Mouse (Mus musculus) forebrain, embryonic 10.5 days (tissue): ENCODE measurements around the gene Phactr3. TPM values are rescaled to one million over a fixed set of nuclear protein-coding genes. Genes with fewer than 3 reads are reported as not detected.

Source experiments
- DNase-seq: peaks from one replicate; pipeline ENCODE4 v3.0.0-alpha.2; 2017; ENCODE audit warnings: low spot score; ENCODE audit errors: extremely low spot score
- H3K27ac ChIP-seq: fragments of 300-500 bp; sonication (generic); 2 replicates; pipeline ENCODE4 v1.5.1; 2016; ENCODE audit warnings: mild to moderate bottlenecking
- H3K27me3 ChIP-seq: fragments of 300-500 bp; sonication (generic); 2 replicates; pipeline ENCODE4 v1.6.1; 2016; ENCODE audit warnings: mild to moderate bottlenecking; ENCODE audit not compliant: poor library complexity, severe bottlenecking
- H3K36me3 ChIP-seq: fragments of 300-500 bp; sonication (generic); replicated peaks from 2 replicates; pipeline ENCODE4 v1.6.1; 2016; ENCODE audit warnings: mild to moderate bottlenecking, moderate library complexity
- H3K4me1 ChIP-seq: fragments of 300-500 bp; sonication (generic); 2 replicates; pipeline ENCODE4 v1.6.1; 2016
- H3K4me3 ChIP-seq: fragments of 300-500 bp; sonication (generic); 2 replicates; pipeline ENCODE4 v1.5.1; 2016; ENCODE audit warnings: mild to moderate bottlenecking, moderate library complexity
- H3K9me3 ChIP-seq: fragments of 300-500 bp; sonication (generic); 2 replicates; pipeline ENCODE4 v1.6.1; 2016; ENCODE audit warnings: mild to moderate bottlenecking, moderate library complexity
- WGBS: fragments of 180-500 bp; shearing (Covaris S2); methylation state at CpG from one replicate; pipeline ENCODE4 v1.1.7; 2016; 5-methylcytosine and 5-hydroxymethylcytosine counted together
- polyA plus RNA-seq: library from polyadenylated mRNA; unstranded; fragments of >200 nt; fragmentation: Nextera tagmentation; extraction: Ambion mirVana; gene quantifications from 2 replicates; pipeline ENCODE4 v1.2.1, GENCODE M21; 2016

The Phactr3 gene
- polyA plus RNA-seq, 1 experiment from 2014 or later = 4.9 TPM

- no peak overlapping the region for H3K27ac ChIP-seq
- no peak for DNase-seq
- no peaks in the 10 kb centered on the region for H3K9me3 ChIP-seq
- no peaks in the 10 kb centered on the region for H3K36me3 ChIP-seq
- WGBS = 89% methylated on average over 3 of the region's 3 CpGs
- no peaks in the 10 kb centered on the region for H3K27me3 ChIP-seq
- H3K4me1 ChIP-seq = no peaks in the 10 kb centered on the region
- no peak overlapping the region for H3K4me3 ChIP-seq
Measured at GRCm38 (mm10) chr2:178288666-178289065, 169.9 kb downstream of the Phactr3 start.

DNA sequence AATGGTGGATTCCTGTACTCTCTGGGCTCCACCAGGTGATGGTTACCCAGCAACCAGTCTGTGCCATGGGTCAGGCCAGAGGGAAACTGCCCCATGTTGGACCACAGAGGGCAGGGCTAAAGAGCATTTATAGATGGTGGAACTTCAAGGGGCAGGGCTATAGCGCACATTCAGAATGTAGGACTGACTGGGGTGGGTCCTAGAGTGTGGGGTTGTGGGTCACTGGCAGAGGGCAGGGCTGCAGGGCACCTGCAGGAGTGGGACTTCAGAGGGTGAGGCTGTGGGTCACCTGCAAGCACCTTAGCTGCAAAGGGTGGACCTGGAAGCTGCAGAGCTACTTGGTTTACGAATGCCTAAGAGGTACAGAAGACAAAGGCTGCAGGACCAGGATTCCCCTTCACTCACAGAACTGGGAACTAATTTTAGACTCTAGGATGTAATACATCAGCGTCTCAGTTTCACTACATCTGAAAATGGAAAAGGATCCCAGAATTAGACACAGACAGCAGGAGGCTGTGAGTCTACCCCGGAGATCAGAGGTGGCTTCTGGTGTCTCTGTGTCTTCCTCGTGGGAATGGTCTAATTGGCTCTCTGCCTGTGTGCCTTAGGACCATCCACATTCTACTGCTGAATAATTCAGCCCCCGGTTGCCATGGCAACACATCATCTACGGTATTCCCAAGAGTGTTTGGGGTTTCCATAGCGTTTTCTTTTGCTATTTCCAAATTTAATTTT lies 184.8 kb downstream of the Phactr3 start:
- 76% methylated on average over 8 of the region's 8 CpGs for WGBS
- H3K27me3 ChIP-seq = no peaks in the 10 kb centered on the region
- H3K36me3 ChIP-seq = no peaks in the 10 kb centered on the region
- H3K27ac ChIP-seq = peak overlapping the region; percentile 48; the same call in 1 of the 2 replicates
- no peaks in the 10 kb centered on the region for H3K9me3 ChIP-seq
- H3K4me1 ChIP-seq = peaks cover 29% of the 10 kb centered on the region
- no peak overlapping the region for H3K4me3 ChIP-seq
- DNase-seq = peak; percentile 17

DNA sequence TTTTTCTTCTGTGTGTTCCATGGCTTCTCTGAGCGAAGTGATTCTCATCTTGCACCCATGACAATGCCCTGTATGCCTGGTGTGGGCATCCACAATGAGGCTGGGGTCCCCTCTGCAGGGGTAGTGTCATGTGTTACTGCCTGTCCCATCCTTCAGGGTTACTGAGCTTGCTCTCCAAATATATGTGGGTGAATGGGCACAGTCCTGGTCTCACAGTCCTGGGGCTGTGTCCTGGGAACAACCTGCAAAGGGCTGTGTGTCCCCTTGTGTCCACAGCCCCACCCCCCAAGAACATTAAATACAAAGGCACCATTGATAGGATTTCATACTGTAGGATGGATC lies 185.4 kb downstream of the Phactr3 start:
- Histone ChIP-seq H3K27ac (no peak overlapping the region; the same call in 1 of the 2 replicates), H3K4me1 (peaks cover 29% of the 10 kb centered on the region), H3K4me3 (no peak overlapping the region), H3K27me3 (no peaks in the 10 kb centered on the region), H3K36me3 (no peaks in the 10 kb centered on the region), H3K9me3 (no peaks in the 10 kb centered on the region)
- DNase-seq = no peak
- WGBS = 84% methylated on average over 1 of the region's 1 CpGs

- Histone ChIP-seq H3K36me3 (no peaks in the 10 kb centered on the region), H3K4me3 (no peak overlapping the region), H3K9me3 (no peaks in the 10 kb centered on the region), H3K4me1 (peaks cover 29% of the 10 kb centered on the region), H3K27ac (no peak overlapping the region; the same call in 1 of the 2 replicates), H3K27me3 (no peaks in the 10 kb centered on the region)
- 83% methylated on average over 6 of the region's 6 CpGs for WGBS
- no peak for DNase-seq
Measured at GRCm38 (mm10) chr2:178304669-178305068, 185.9 kb downstream of the Phactr3 start.

DNA sequence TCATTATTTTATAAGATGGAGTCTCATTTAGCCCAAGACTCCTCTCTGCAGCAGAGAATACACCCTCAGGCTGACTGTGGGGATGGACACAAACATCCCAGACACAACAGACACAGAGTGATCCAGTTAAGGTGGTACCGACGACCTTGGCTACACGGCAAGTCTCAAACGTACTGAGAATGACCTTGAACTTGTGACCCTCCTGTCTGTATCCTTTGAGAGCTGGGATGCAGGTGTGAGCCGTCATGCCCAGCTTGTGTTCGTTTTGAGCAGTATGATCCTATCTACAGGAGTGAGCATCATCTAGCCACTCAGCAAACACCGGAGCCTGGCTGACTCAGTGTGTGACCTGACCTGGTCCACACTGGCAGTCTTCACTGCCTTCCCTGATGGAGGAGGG lies 194.8 kb downstream of the Phactr3 start:
- 88% methylated on average over 7 of the region's 7 CpGs for WGBS

DNA sequence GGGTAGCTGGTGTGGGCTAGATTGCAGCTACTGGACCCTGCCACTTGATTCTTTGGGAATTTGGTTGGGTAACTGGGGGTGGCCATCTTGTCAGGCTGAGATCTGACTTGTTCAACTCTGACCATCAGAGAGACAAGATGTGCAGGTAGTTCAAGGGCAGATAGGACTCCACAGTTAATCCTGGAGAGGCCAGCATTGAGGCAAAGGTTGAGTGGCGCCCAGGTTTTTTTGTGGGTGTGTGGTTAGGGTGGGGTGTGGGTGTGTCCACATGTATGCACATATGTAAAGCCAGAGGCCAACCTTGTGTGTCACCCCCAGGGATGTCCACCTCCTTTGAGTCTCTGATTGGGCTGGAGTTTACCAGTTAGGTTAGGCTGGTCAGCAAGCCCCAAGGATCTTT lies 197.5 kb downstream of the Phactr3 start:
- H3K27me3 ChIP-seq = no peaks in the 10 kb centered on the region
- no peaks in the 10 kb centered on the region for H3K36me3 ChIP-seq
- no peak for DNase-seq
- 77% methylated on average over 1 of the region's 1 CpGs for whole genome bisulfite sequencing
- 0 out of 2 replicates have a peak, but pooled peaks cover 4% of the 10 kb centered on the region for H3K4me1 ChIP-seq
- H3K4me3 ChIP-seq = no peak overlapping the region
- H3K9me3 ChIP-seq = no peaks in the 10 kb centered on the region
- H3K27ac ChIP-seq = no peak overlapping the region

More for the DNA sequence above, 194.8 kb downstream of the Phactr3 start:
- no peak overlapping the region for H3K27ac ChIP-seq
- no peaks in the 10 kb centered on the region for H3K27me3 ChIP-seq
- H3K4me1 ChIP-seq = 0 out of 2 replicates have a peak, but pooled peaks cover 4% of the 10 kb centered on the region
- H3K4me3 ChIP-seq = no peak overlapping the region
- no peak for DNase-seq
- no peaks in the 10 kb centered on the region for H3K9me3 ChIP-seq
- H3K36me3 ChIP-seq = no peaks in the 10 kb centered on the region

- no peak overlapping the region for H3K27ac ChIP-seq
- H3K9me3 ChIP-seq = no peaks in the 10 kb centered on the region
- H3K4me1 ChIP-seq = 0 out of 2 replicates have a peak, but pooled peaks cover 4% of the 10 kb centered on the region
- no peak for DNase-seq
- H3K27me3 ChIP-seq = no peaks in the 10 kb centered on the region
- no peaks in the 10 kb centered on the region for H3K36me3 ChIP-seq
- WGBS = 92% methylated on average over 7 of the region's 7 CpGs
- no peak overlapping the region for H3K4me3 ChIP-seq
Measured at GRCm38 (mm10) chr2:178319766-178320165, 201.0 kb downstream of the Phactr3 start.

GRCm38 (mm10) chr2:178321271-178321670 lies 202.5 kb downstream of the Phactr3 start:
- Histone ChIP-seq H3K27me3 (no peaks in the 10 kb centered on the region), H3K27ac (no peak overlapping the region), H3K4me3 (no peak overlapping the region), H3K9me3 (no peaks in the 10 kb centered on the region), H3K4me1 (no peaks in the 10 kb centered on the region), H3K36me3 (no peaks in the 10 kb centered on the region)
- 89% methylated on average over 10 of the region's 10 CpGs for WGBS
- DNase-seq = no peak

- 94% methylated on average over 3 of the region's 3 CpGs for WGBS
Measured at GRCm38 (mm10) chr2:178324410-178324809, 205.6 kb downstream of the Phactr3 start.

GRCm38 (mm10) chr2:178324818-178325217 lies 206.0 kb downstream of the Phactr3 start:
- no peak overlapping the region for H3K4me3 ChIP-seq
- no peaks in the 10 kb centered on the region for H3K9me3 ChIP-seq
- 83% methylated on average over 4 of the region's 4 CpGs for WGBS
- peaks cover 16% of the 10 kb centered on the region for H3K4me1 ChIP-seq
- no peak overlapping the region for H3K27ac ChIP-seq
- DNase-seq = no peak
- no peaks in the 10 kb centered on the region for H3K27me3 ChIP-seq
- no peaks in the 10 kb centered on the region for H3K36me3 ChIP-seq

More at GRCm38 (mm10) chr2:178324410-178324809, 205.6 kb downstream of the Phactr3 start:
- DNase-seq = no peak
- H3K36me3 ChIP-seq = no peaks in the 10 kb centered on the region
- H3K9me3 ChIP-seq = no peaks in the 10 kb centered on the region
- no peaks in the 10 kb centered on the region for H3K27me3 ChIP-seq
- H3K4me1 ChIP-seq = peaks cover 16% of the 10 kb centered on the region
- H3K4me3 ChIP-seq = no peak overlapping the region
- H3K27ac ChIP-seq = no peak overlapping the region

GRCm38 (mm10) chr2:178326067-178326466 lies 207.3 kb downstream of the Phactr3 start:
- no peak overlapping the region for H3K4me3 ChIP-seq
- H3K4me1 ChIP-seq = peaks cover 16% of the 10 kb centered on the region
- H3K27me3 ChIP-seq = no peaks in the 10 kb centered on the region
- H3K36me3 ChIP-seq = no peaks in the 10 kb centered on the region
- no peak for DNase-seq
- 89% methylated on average over 10 of the region's 10 CpGs for WGBS
- no peak overlapping the region for H3K27ac ChIP-seq
- H3K9me3 ChIP-seq = no peaks in the 10 kb centered on the region

DNA sequence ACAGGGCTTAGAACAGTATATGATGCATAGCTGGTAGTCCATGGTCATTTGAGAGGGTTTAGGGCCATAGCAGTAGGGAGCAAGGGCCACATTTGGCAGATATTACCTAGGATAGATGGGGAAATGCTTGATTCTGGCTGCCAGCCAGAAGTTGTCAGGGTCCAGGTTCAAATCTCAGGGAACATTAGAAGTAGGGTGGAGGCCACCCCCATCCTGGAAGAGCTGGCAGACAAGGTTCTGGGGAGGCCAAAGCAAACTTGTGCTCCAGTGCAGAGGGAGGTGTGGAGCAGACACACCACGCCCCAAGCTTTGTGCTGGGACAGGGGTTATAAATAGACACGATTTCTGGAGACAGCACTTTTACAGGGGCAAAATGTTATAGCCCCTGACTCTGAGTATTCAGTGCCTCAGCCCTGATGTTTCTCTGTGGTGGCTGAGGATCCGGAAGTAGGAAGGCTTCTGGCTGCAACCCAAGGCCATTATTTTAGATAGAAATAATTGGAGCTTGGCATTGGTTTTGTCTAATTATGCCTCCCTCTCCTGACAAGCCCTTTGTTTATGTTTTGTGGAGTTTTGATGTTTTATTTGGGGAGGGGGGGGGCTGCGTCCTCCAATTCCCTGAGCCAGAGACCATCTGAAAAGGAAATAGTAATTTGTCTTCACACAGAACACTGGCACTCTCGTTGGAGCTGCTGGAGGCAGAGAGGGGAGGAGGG lies 208.1 kb downstream of the Phactr3 start:
- H3K27me3 ChIP-seq = no peaks in the 10 kb centered on the region
- H3K4me3 ChIP-seq = no peak overlapping the region; the same call in none of the 2 replicates
- no peaks in the 10 kb centered on the region for H3K36me3 ChIP-seq
- 46% methylated on average over 5 of the region's 5 CpGs for WGBS
- peaks cover 16% of the 10 kb centered on the region for H3K4me1 ChIP-seq
- H3K27ac ChIP-seq = no peak overlapping the region
- DNase-seq = no peak
- H3K9me3 ChIP-seq = no peaks in the 10 kb centered on the region

DNA sequence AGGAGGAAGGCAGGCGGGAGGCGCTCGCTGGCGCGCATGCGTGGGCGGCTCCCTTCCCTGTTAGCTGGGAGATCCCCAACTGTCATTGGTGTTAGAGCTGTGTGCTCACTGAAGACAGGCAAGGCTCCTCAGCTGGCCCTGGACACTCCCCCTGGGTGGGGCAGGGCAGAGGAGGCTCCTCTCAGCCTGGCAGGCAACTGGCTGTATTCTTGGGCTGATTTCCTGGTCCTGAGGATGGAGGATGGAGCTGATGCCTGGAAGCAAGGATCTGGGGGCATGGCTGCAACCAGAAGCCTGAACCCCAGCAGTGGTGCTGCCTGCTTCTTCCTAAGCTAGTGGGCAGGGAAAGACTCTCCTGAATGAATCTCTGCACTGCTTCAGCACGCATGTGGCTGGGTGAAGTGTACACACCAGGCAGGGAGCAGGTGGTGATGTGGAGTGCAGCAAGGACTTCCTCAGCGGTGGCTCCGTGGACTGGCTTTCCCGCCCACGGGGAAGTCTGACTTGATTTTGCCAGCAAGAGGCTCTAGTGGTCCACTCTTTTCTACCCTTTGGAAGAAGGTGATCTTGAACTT lies 208.8 kb downstream of the Phactr3 start:
- no peaks in the 10 kb centered on the region for H3K27me3 ChIP-seq
- peak; percentile 72 for DNase-seq
- H3K36me3 ChIP-seq = no peaks in the 10 kb centered on the region
- 15% methylated on average over 12 of the region's 12 CpGs for WGBS
- peaks cover 16% of the 10 kb centered on the region for H3K4me1 ChIP-seq
- H3K27ac ChIP-seq = peak overlapping the region; percentile 51
- H3K4me3 ChIP-seq = peak overlapping the region; percentile 31
- no peaks in the 10 kb centered on the region for H3K9me3 ChIP-seq
